Mouse (Mus musculus) ES-Bruce4 (cell line): Measurements from ENCODE around the gene Cmtr1. TPM values are rescaled to one million over a fixed set of nuclear protein-coding genes. Genes with fewer than 3 reads are reported as not detected.
"Not testable (repeated sequence)": the region's sequence is repeated elsewhere in the genome, so short reads cannot be mapped to it uniquely, and the experiment has no call there.

Experiments
- H3K27ac ChIP-seq: 2 replicates; pipeline ENCODE4 v1.5.1; 2012; ENCODE audit warnings: low read length, inconsistent platforms; ENCODE audit not compliant: insufficient read depth
- H3K27me3 ChIP-seq: 2 replicates; pipeline ENCODE4 v1.6.1; 2012; ENCODE audit warnings: mild to moderate bottlenecking, low read length, inconsistent platforms; ENCODE audit not compliant: control insufficient read depth, poor library complexity, insufficient read depth, severe bottlenecking
- H3K36me3 ChIP-seq: 2 replicates; pipeline ENCODE4 v1.6.1; 2012; ENCODE audit warnings: inconsistent platforms, mild to moderate bottlenecking, low read length, moderate library complexity; ENCODE audit not compliant: control insufficient read depth, poor library complexity, insufficient read depth, severe bottlenecking
- H3K4me1 ChIP-seq: one replicate; pipeline ENCODE4 v1.8.1; 2011; ENCODE audit warnings: low read length; ENCODE audit not compliant: control insufficient read depth, insufficient read depth
- H3K4me3 ChIP-seq: 2 replicates; pipeline ENCODE4 v1.5.1; 2011; ENCODE audit warnings: low read depth, mild to moderate bottlenecking, low read length
- H3K9ac ChIP-seq: 2 replicates; pipeline ENCODE4 v1.6.1; 2012; ENCODE audit warnings: low read depth, mild to moderate bottlenecking, inconsistent platforms; ENCODE audit not compliant: poor library complexity, severe bottlenecking
- H3K9me3 ChIP-seq: replicated peaks from 2 replicates; pipeline ENCODE4 v1.6.1; 2012; ENCODE audit warnings: mild to moderate bottlenecking, low read length, inconsistent platforms; ENCODE audit not compliant: control insufficient read depth, poor library complexity, insufficient read depth, severe bottlenecking
- CTCF ChIP-seq: IDR thresholded peaks from one replicate; pipeline ENCODE4 v1.8.1; 2011; ENCODE audit warnings: low read depth, low read length
- EP300 ChIP-seq: IDR thresholded peaks from 2 replicates; pipeline ENCODE4 v1.6.1; 2011; ENCODE audit warnings: low read depth, low read length; ENCODE audit not compliant: insufficient read depth
- POLR2A ChIP-seq: IDR thresholded peaks from one replicate; pipeline ENCODE4 v1.8.1; 2011; ENCODE audit warnings: low read length; ENCODE audit not compliant: insufficient read depth
- polyA plus RNA-seq: library from polyadenylated mRNA; stranded (reverse); fragments of >200 nt; gene quantifications from 2 replicates; pipeline ENCODE4 v1.2.4, GENCODE M21; 2011; ENCODE audit warnings: low read depth; ENCODE audit not compliant: missing spikeins, insufficient read depth, insufficient read length

Gene Cmtr1
- 69.9 and 79.2 TPM in 2 replicates for polyA plus RNA-seq

- H3K4me3 ChIP-seq, result peak within 1 kb of the TSS; percentile 96
- H3K27ac ChIP-seq, result no peak within 1 kb of the TSS
- no peak for TF ChIP-seq EP300
- no peak for TF ChIP-seq CTCF
- no peak for TF ChIP-seq POLR2A
- no peaks in the 10 kb centered on the region for H3K27me3 ChIP-seq
- H3K36me3 ChIP-seq, result peaks cover 13% of the 10 kb centered on the region
- H3K4me1 ChIP-seq, result no peaks in the 10 kb centered on the region
- H3K9me3 ChIP-seq, result no peaks in the 10 kb centered on the region
- peak within 1 kb of the TSS; percentile 74 for H3K9ac ChIP-seq
Measured at GRCm38 (mm10) chr17:29660076-29660761, at the start of gene Cmtr1. TSS of gene Cmtr1 (plus strand) at chr17:29660595.

DNA sequence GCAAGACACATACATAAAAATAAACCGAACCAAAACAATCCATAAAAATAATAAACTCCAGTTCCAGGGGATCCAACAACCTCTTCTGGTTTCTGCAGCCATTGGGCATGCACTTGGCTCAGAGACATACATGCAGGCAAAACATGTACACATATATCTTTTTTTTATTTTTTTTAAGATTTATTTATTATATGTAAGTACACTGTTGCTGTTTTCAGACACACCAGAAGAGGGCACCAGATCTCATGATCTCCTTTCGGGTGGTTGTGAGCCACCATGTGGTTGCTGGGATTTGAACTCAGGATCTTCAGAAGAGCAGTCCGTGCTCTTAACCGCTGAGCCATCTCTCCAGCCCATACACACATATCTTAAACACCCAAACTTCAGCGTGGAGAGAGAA lies 46.9 kb upstream of the Cmtr1 start:
- not testable (repeated sequence) for H3K9ac ChIP-seq, H3K36me3 ChIP-seq, H3K9me3 ChIP-seq, H3K4me3 ChIP-seq, H3K27ac ChIP-seq, H3K27me3 ChIP-seq, H3K4me1 ChIP-seq

DNA sequence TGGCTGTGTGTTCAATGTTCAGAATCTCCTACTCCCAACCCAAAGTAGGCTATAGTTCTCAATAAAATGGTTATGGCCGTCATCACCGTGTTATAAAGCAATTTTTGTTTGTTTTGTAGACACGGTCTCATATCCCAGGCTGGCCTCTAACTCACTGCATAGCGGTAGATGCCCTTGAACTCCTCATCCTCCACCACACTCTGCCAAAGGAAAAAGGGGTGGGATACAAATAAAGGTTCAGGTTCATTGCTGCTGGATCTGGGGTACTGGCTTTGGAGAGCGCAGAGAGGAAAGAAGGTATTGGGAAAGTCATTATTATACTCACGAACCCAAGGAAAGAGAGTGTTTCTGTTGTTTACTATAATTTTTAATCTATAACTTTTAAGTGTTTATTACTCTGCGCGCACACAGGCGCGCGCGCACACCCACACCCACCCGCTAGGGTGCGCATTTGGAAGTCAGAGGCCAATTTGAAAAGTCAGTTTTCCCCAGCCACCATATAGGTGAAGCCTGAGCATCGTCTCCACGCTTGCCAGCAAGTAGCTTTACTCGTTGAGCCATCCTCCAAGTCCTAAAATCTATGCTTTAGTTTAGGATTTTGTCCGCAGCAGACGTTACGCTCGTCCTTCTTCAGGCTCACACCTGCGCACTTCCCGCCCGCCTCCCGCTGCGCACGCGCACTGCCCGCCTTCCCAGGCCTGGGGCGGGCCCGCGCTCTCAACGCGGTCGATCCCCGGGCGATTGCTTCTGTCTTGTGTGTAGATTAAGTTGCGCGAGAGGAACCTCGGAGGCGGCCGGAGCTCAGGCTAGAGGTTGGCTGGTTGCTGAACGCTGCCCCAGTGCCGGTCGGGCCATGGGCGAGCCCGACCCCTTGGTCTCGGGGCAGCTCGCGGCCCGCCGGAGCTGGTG lies 46.0 kb upstream of the Cmtr1 start, which contains the start of the genes Rnf8 and Gm28043:
TSS of gene Rnf8 (plus strand) at position 676 of the 909 bp plus-strand sequence.
TSS of gene Gm28043 (plus strand) at position 762 of the 909 bp plus-strand sequence.
- no peaks in the 10 kb centered on the region for H3K4me1 ChIP-seq
- H3K9me3 ChIP-seq, result no peaks in the 10 kb centered on the region
- TF ChIP-seq CTCF, result peak; percentile 44
- TF ChIP-seq POLR2A, result peak; percentile 80
- no peak for TF ChIP-seq EP300
- no peaks in the 10 kb centered on the region for H3K27me3 ChIP-seq
- peak within 1 kb of the TSS; percentile 93 for H3K4me3 ChIP-seq
- H3K9ac ChIP-seq, result peak within 1 kb of the TSS; percentile 93
- H3K36me3 ChIP-seq, result no peaks in the 10 kb centered on the region
- H3K27ac ChIP-seq, result peak within 1 kb of the TSS; percentile 60

DNA sequence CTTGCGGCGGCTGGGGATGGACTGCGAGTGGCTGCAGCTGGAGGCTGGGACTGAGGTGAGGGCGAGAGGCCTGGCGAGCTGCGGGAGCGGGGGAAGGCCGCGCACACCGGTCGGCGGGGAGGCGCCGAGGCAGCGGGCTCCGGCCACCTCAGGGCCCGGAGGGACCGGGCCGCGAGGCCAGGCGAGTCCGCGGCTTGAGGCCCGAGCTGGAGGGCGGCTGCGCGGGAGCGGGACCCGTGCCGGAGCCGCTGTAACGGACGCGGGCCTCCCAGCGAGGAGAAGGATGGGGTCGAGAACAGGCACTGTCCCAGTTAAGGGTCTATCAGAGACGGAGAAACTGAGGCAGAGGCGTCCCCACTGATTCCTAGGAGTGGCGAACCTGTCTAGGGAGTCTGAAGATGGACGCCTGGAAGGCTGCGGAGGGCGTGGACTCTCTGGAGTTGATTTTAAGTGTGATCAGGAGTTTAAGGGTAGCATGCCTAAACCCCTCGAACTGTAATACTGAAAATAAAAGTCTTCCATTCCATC lies 45.3 kb upstream of the Cmtr1 start:
- Histone ChIP-seq H3K27me3 (no peaks in the 10 kb centered on the region), H3K4me3 (peak overlapping the region; percentile 93), H3K9ac (peak overlapping the region; percentile 93), H3K9me3 (no peaks in the 10 kb centered on the region), H3K36me3 (no peaks in the 10 kb centered on the region), H3K4me1 (no peaks in the 10 kb centered on the region), H3K27ac (no peak overlapping the region)
- TF ChIP-seq CTCF (no peak), EP300 (no peak), POLR2A (no peak)

DNA sequence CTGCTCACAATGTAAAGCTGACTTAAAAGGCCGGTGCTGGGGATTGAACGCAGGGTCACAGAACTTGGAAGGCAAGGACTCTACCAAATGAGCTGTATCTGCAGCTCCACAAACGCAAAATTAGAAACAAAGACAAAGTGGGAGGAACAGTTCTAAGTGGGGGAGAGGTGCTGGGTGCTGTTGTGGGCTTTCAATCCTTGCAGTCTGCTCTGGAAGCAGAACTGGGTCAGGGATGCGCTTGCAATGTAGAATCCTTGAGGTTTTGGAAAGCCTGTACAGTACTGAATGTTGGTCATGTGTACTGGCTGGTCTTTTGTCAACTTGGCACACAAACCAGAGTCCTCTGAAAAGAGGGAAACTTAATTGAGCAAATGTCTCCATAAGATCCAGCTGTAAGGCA lies 44.8 kb upstream of the Cmtr1 start:
- Histone ChIP-seq H3K27me3 (no peaks in the 10 kb centered on the region), H3K9ac (peak overlapping the region; percentile 93), H3K27ac (no peak overlapping the region), H3K9me3 (no peaks in the 10 kb centered on the region), H3K36me3 (no peaks in the 10 kb centered on the region), H3K4me3 (peak overlapping the region; percentile 93), H3K4me1 (no peaks in the 10 kb centered on the region)
- TF ChIP-seq POLR2A (no peak), EP300 (no peak), CTCF (no peak)
